Mouse (Mus musculus) megakaryocyte, embryonic 14.5 days (primary cell): ENCODE measurements around the gene Cpa2.

ENCODE experiments used
- FLI1 ChIP-seq: IDR thresholded peaks from 2 replicates; pipeline ENCODE4 v1.6.1; 2012; ENCODE audit warnings: low read length, inconsistent platforms, mixed read lengths
- GATA1 ChIP-seq: IDR thresholded peaks from 3 replicates; pipeline ENCODE4 v1.6.1; 2012; ENCODE audit warnings: mixed read lengths, low read length, inconsistent platforms, borderline replicate concordance

- TF ChIP-seq GATA1 (no peak), FLI1 (no peak)
These were observed 32.0 kb downstream of the Cpa2 start for GRCm38 (mm10) chr6:30573380-30573779.
